Mouse (Mus musculus): ENCODE data around the gene Arhgef15. TPM values are rescaled to one million over a fixed set of nuclear protein-coding genes. Genes with fewer than 3 reads are reported as not detected.

Gene Arhgef15
- total and polyA plus RNA-seq, 3 experiments = 0.04 TPM; not detected in 2

DNA sequence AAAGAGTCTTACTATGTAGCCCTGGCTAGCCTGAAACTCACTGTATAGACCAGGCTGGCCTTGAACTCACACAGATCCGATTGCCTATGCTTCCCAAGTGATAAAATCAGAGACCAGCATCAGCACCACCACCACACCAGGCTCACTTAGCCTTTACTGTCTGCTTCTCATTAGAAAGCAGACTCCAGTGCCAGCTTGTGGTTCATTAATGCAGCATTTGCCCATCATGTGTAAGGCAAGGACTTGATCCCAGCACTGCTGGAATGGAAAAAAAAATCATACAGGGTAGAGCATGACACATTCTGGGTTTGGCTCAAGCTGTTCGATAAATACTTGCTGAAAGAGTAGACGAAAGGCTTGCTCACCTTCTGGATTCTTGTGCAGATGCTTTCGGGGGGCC is 11.3 kb downstream of the Arhgef15 start:
- H3K79me2 ChIP-seq (replicated peaks; ENCODE audit: control insufficient read depth, extremely low read depth, insufficient read depth, poor library complexity, severe bottlenecking) = no peaks in the 10 kb centered on the region
- in situ Hi-C loops (cut with MboI; ENCODE audit: low pct_ligation_motif_present, low pct_unique_long_range_greater_than_20kb, low sequenced_read_pairs) = no loop called here
- dilution Hi-C loops (cut with MboI; ENCODE audit: extremely low pct_ligation_motif_present, extremely low pct_unique_long_range_greater_than_20kb, low sequenced_read_pairs) = no loop called here
- no peaks in the 10 kb centered on the region for H3K27me3 ChIP-seq (replicated peaks)
- DNase-seq (ENCODE audit: extremely low read depth) = no peak
- no peak overlapping the region for H3K4me3 ChIP-seq (replicated peaks in 1 of 3; ENCODE audit: low read depth in 2 of 3, low read length in 2 of 3, poor library complexity in 1 of 3)
- no peaks in the 10 kb centered on the region for H3K9me3 ChIP-seq (replicated peaks; ENCODE audit: low read length)
- no peak overlapping the region for H3K27ac ChIP-seq (ENCODE audit: insufficient read depth, low read depth)
- H3K9ac ChIP-seq (ENCODE audit: insufficient read depth, low read depth) = no peak overlapping the region
- H3K36me3 ChIP-seq (replicated peaks in 1 of 2; ENCODE audit: control insufficient read depth in 1 of 2, insufficient read depth in 1 of 2, low read length in 1 of 2) = peaks cover 0 to 28% of the 10 kb centered on the region in 2 experiments
- TF ChIP-seq UBTF (IDR thresholded peaks at IDR 0.05; ENCODE audit: low read depth, low read length) (no peak), MYC (IDR thresholded peaks at IDR 0.05; ENCODE audit: low read depth, low read length) (no peak), ZMIZ1 (IDR thresholded peaks at IDR 0.05; ENCODE audit: low read depth, low read length) (no peak), SIN3A (IDR thresholded peaks at IDR 0.05; ENCODE audit: low read length) (no peak), E2F4 (IDR thresholded peaks at IDR 0.05; ENCODE audit: insufficient replicate concordance, low read depth, low read length) (no peak), NRF1 (IDR thresholded peaks at IDR 0.05; ENCODE audit: low read depth, low read length) (no peak), EP300 (IDR thresholded peaks at IDR 0.05; ENCODE audit: low read length) (no peak)
- H3K4me1 ChIP-seq (ENCODE audit: control insufficient read depth in 1 of 2, insufficient read depth in 2 of 2) = peaks cover 0 to 6% of the 10 kb centered on the region in 2 experiments; a peak in 2 of 4 replicates
- H3K4me2 ChIP-seq (ENCODE audit: insufficient read depth, low read depth, poor library complexity, severe bottlenecking) = no peak overlapping the region

DNA sequence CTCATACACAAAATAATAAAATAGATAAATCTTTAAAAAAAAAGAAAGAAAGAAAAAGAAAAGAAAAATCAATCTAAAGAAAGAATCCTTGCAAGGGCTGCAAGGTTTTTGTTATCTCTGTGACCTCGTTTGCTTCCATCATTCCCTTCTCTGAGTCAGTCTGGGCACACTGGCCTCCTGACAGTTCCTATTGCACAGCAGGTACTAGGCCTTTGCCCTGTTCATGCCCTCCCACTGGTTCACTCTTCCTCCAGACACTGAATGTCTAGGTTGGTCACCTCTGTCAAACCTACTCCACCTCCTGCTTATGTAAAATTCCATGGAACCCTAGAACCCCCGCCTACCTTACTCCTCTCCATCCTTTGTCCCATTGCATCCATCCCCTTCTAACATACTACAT is 12.0 kb downstream of the Arhgef15 start:
- Histone ChIP-seq H3K4me1 (ENCODE audit: control insufficient read depth in 1 of 2, insufficient read depth in 2 of 2) (peaks cover 0 to 11% of the 10 kb centered on the region in 2 experiments; a peak in 2 of 4 replicates), H3K36me3 (replicated peaks in 1 of 2; ENCODE audit: control insufficient read depth in 1 of 2, insufficient read depth in 1 of 2, low read length in 1 of 2) (peaks cover 0 to 28% of the 10 kb centered on the region in 2 experiments), H3K27ac (ENCODE audit: insufficient read depth, low read depth) (no peak overlapping the region), H3K4me2 (ENCODE audit: insufficient read depth, low read depth, poor library complexity, severe bottlenecking) (no peak overlapping the region), H3K9ac (ENCODE audit: insufficient read depth, low read depth) (no peak overlapping the region), H3K79me2 (replicated peaks; ENCODE audit: control insufficient read depth, extremely low read depth, insufficient read depth, poor library complexity, severe bottlenecking) (no peaks in the 10 kb centered on the region), H3K4me3 (replicated peaks in 1 of 3; ENCODE audit: low read depth in 2 of 3, low read length in 2 of 3, poor library complexity in 1 of 3) (no peak overlapping the region), H3K9me3 (replicated peaks; ENCODE audit: low read length) (no peaks in the 10 kb centered on the region), H3K27me3 (replicated peaks) (no peaks in the 10 kb centered on the region)
- dilution Hi-C loops (cut with MboI; ENCODE audit: extremely low pct_ligation_motif_present, extremely low pct_unique_long_range_greater_than_20kb, low sequenced_read_pairs) (no loop called here), in situ Hi-C loops (cut with MboI; ENCODE audit: low pct_ligation_motif_present, low pct_unique_long_range_greater_than_20kb, low sequenced_read_pairs) (no loop called here)
- TF ChIP-seq TBP (conservative IDR thresholded peaks at IDR 0.05; ENCODE audit: low read depth, low read length) = no peak
- no peak for TF ChIP-seq ZKSCAN1 (IDR thresholded peaks at IDR 0.05; ENCODE audit: borderline replicate concordance, low read depth, low read length)
- no peak for TF ChIP-seq USF1 (IDR thresholded peaks at IDR 0.05; ENCODE audit: low read depth, low read length)
- TF ChIP-seq MYC (IDR thresholded peaks at IDR 0.05; ENCODE audit: low read depth, low read length) = no peak
- no peak for TF ChIP-seq ETS1 (conservative IDR thresholded peaks at IDR 0.05; ENCODE audit: low read depth, low read length)
- TF ChIP-seq ZMIZ1 (IDR thresholded peaks at IDR 0.05; ENCODE audit: low read depth, low read length) = no peak
- TF ChIP-seq IRF4 (IDR thresholded peaks at IDR 0.05; ENCODE audit: low read depth, low read length) = no peak
- no peak for TF ChIP-seq CHD1 (IDR thresholded peaks at IDR 0.05; ENCODE audit: low read depth, low read length)
- TF ChIP-seq PAX5 (IDR thresholded peaks at IDR 0.05; ENCODE audit: low read length) = no peak
- no peak for TF ChIP-seq NELFE (IDR thresholded peaks at IDR 0.05; ENCODE audit: low read depth, low read length)
- no peak for TF ChIP-seq KAT2A (IDR thresholded peaks at IDR 0.05; ENCODE audit: insufficient replicate concordance, low read length)
- no peak for TF ChIP-seq RCOR1 (conservative IDR thresholded peaks at IDR 0.05; ENCODE audit: low read depth, low read length)
- no peak for TF ChIP-seq RAD21 (IDR thresholded peaks at IDR 0.05; ENCODE audit: low read depth, low read length)
- no peak for TF ChIP-seq CTCF (conservative IDR thresholded peaks at IDR 0.05 in 1 of 2, IDR thresholded peaks at IDR 0.05 in 1 of 2; ENCODE audit: low read depth in 2 of 2, low read length in 2 of 2)
- no peak for TF ChIP-seq MXI1 (IDR thresholded peaks at IDR 0.05; ENCODE audit: low read depth, low read length)
- no peak for TF ChIP-seq MEF2A (IDR thresholded peaks at IDR 0.05; ENCODE audit: borderline replicate concordance, low read depth, low read length)
- DNase-seq (ENCODE audit: extremely low read depth) = no peak

All from CH12.LX (cell line).